Mouse (Mus musculus) hindbrain, embryonic 13.5 days (tissue): Measurements from ENCODE around the gene Filip1. TPM values are rescaled to one million over a fixed set of nuclear protein-coding genes. Genes with fewer than 3 reads are reported as not detected.
A peak's percentile ranks its signal among the peaks of the same experiment; 100 is the strongest.

Experiments used
- ATAC-seq: fragments of 200-750 bp; cut with Nextera tagmentation; 2 replicates; pipeline ENCODE4 v1.8.0; 2017; ENCODE audit warnings: moderate TSS enrichment; ENCODE audit not compliant: low FRiP score
- H3K27ac ChIP-seq: fragments of 300-500 bp; sonication (generic); 2 replicates; pipeline ENCODE4 v1.5.1; 2015; ENCODE audit warnings: inconsistent platforms, mild to moderate bottlenecking, moderate library complexity
- H3K27me3 ChIP-seq: fragments of 300-500 bp; sonication (generic); 2 replicates; pipeline ENCODE4 v1.6.1; 2015; ENCODE audit warnings: mild to moderate bottlenecking, inconsistent platforms
- H3K36me3 ChIP-seq: fragments of 300-500 bp; sonication (generic); 2 replicates; pipeline ENCODE4 v1.6.1; 2015; ENCODE audit warnings: mild to moderate bottlenecking, inconsistent platforms
- H3K4me1 ChIP-seq: fragments of 300-500 bp; sonication (generic); replicated peaks from 2 replicates; pipeline ENCODE4 v1.6.1; 2015; ENCODE audit warnings: inconsistent platforms
- H3K4me2 ChIP-seq: fragments of 300-500 bp; sonication (generic); 2 replicates; pipeline ENCODE4 v1.6.1; 2015; ENCODE audit warnings: inconsistent platforms, mild to moderate bottlenecking, moderate library complexity
- H3K4me3 ChIP-seq: fragments of 300-500 bp; sonication (generic); 2 replicates; pipeline ENCODE4 v1.5.1; 2015; ENCODE audit warnings: mild to moderate bottlenecking, inconsistent platforms
- H3K9ac ChIP-seq: fragments of 300-500 bp; sonication (generic); 2 replicates; pipeline ENCODE4 v1.6.1; 2015; ENCODE audit warnings: mild to moderate bottlenecking, inconsistent platforms
- H3K9me3 ChIP-seq: fragments of 300-500 bp; sonication (generic); 2 replicates; pipeline ENCODE4 v1.6.1; 2016; ENCODE audit warnings: inconsistent platforms
- WGBS: fragments of 180-500 bp; shearing (Covaris S2); methylation state at CpG from one replicate; pipeline ENCODE4 v1.1.7; 2015; 5-methylcytosine and 5-hydroxymethylcytosine counted together
- polyA plus RNA-seq: library from polyadenylated mRNA; unstranded; fragments of >200 nt; fragmentation: Nextera tagmentation; extraction: Ambion mirVana; gene quantifications from 2 replicates; pipeline ENCODE4 v1.2.1, GENCODE M21; 2015

Gene Filip1
- polyA plus RNA-seq, 1 experiment from 2014 or later: 2.6 TPM

DNA sequence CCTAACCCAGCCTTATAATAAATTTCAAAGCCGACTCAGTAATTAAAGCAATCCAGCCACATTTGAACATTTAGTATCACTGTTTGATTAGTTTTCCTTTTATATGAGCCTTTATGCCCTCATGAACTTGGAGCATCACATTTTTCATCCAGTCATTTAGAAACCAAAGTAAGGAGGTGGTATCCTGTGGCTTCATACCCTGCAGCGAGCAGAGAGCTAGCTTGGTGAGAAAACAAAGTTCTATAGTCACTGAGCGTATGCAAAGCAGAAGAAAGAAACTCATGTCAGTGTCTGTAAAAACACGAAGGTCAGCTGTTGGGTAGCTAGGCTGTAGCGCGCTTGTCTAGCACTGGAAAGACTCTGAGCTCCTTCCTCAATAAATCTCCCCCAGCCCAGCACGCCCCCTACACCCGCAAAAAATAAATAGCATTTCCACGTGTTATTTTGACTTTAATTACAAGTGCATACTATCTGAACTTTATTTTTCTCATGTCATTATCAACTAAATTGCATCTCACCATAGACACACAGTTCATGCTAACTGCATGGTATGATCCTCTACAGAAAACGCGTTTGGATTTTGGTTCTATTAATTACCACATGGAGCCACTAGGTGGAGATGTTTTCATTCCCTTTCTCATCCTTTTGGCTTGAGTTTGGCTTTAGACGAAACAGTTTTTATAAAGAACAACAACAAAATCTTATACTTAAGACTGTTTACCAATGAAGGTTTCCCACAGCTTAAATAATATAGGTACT, 206.2 kb downstream of the Filip1 start:
- ATAC-seq: 0 out of 2 replicates have a peak, but pooled peaks have one; percentile 49
- no peak overlapping the region for H3K27ac ChIP-seq
- no peak overlapping the region for H3K9ac ChIP-seq
- no peak overlapping the region for H3K4me3 ChIP-seq
- H3K4me2 ChIP-seq: no peak overlapping the region
- H3K27me3 ChIP-seq: no peaks in the 10 kb centered on the region
- WGBS: 47% methylated on average over 12 of the region's 12 CpGs
- H3K9me3 ChIP-seq: no peaks in the 10 kb centered on the region
- no peaks in the 10 kb centered on the region for H3K4me1 ChIP-seq
- H3K36me3 ChIP-seq: no peaks in the 10 kb centered on the region

DNA sequence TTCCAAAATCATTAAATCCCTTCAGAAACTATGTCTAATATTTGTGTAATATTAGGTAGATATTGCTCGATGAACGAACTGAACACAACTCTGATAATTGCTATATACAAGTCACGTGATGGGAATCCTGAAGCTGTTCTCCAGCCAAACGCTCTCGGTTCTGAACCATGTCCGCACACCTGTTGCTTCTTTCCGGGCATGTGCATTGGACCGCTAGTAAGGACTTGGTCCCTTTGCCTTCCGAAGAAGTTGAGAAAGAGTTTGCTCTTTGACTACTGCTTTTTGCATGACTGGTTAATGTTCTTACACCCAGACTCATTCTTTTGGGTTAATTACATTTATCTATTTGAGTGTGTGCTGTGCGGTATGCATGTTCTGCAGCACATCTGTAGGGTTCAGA, 207.2 kb downstream of the Filip1 start:
- Histone ChIP-seq H3K36me3 (no peaks in the 10 kb centered on the region), H3K4me3 (no peak overlapping the region), H3K27ac (no peak overlapping the region), H3K9me3 (no peaks in the 10 kb centered on the region), H3K4me1 (no peaks in the 10 kb centered on the region), H3K27me3 (no peaks in the 10 kb centered on the region), H3K4me2 (no peak overlapping the region), H3K9ac (no peak overlapping the region)
- WGBS: 91% methylated on average over 10 of the region's 10 CpGs
- no peak for ATAC-seq

DNA sequence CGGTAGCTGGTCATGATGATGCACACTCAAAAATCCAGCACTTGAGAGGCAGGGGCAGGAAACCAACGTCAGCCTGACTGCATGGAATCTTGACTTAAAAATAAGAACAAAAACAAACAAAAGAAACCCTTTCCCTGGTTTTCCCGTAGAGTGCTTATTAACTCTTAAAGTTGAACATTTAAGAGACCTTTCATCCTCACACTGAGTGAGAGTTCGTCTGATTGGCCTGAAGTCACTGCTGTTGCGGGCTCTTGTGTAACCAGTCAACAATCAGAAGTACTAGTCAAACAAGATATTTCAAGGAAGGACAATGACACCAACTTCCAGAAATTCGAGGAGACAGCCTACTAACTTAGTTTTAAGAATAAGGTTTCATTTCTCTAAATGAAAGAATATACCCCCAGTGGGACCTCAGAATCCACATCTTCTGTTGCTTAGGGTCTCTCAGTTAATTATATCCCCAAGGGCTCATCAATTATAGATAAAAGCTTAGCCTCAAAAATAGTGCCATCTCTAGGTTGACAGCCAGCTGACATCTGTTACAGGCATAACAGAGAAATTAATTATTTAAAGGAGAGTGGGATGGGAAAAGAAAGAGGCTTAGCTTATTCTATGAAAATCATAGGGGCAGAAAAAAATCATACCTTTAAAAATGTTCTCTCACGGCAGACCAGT, 216.1 kb downstream of the Filip1 start:
- WGBS: 72% methylated on average over 7 of the region's 7 CpGs
- H3K4me2 ChIP-seq: no peak overlapping the region
- peaks cover 8% of the 10 kb centered on the region for H3K4me1 ChIP-seq
- no peaks in the 10 kb centered on the region for H3K27me3 ChIP-seq
- no peak overlapping the region for H3K27ac ChIP-seq
- H3K9ac ChIP-seq: no peak overlapping the region
- no peaks in the 10 kb centered on the region for H3K9me3 ChIP-seq
- H3K4me3 ChIP-seq: no peak overlapping the region
- no peak for ATAC-seq
- H3K36me3 ChIP-seq: no peaks in the 10 kb centered on the region

DNA sequence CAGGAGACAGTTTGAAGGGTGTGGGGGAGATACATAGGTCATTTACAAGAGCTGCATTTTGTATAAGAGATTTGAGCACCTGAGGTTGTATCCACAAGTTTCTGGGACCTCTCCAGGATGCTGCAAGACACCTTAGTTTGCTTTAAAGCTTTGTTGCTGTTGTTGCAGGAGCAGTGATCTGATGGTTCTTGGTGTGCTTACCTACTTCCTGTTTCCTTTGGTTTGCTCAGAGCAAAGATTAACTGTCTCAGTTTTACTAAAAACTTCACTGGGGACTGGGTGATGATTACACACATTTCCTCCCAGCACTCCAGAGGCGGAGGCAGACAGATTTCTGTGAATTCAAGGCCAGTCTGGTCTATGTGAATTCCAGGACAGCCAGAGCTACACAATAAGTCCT, 217.6 kb downstream of the Filip1 start:
- H3K4me3 ChIP-seq: no peak overlapping the region
- no peak overlapping the region for H3K27ac ChIP-seq
- H3K4me1 ChIP-seq: peaks cover 18% of the 10 kb centered on the region
- no peak for ATAC-seq
- H3K36me3 ChIP-seq: no peaks in the 10 kb centered on the region
- WGBS: 88% methylated on average over 1 of the region's 1 CpGs
- H3K27me3 ChIP-seq: no peaks in the 10 kb centered on the region
- no peaks in the 10 kb centered on the region for H3K9me3 ChIP-seq
- H3K4me2 ChIP-seq: no peak overlapping the region
- no peak overlapping the region for H3K9ac ChIP-seq

DNA sequence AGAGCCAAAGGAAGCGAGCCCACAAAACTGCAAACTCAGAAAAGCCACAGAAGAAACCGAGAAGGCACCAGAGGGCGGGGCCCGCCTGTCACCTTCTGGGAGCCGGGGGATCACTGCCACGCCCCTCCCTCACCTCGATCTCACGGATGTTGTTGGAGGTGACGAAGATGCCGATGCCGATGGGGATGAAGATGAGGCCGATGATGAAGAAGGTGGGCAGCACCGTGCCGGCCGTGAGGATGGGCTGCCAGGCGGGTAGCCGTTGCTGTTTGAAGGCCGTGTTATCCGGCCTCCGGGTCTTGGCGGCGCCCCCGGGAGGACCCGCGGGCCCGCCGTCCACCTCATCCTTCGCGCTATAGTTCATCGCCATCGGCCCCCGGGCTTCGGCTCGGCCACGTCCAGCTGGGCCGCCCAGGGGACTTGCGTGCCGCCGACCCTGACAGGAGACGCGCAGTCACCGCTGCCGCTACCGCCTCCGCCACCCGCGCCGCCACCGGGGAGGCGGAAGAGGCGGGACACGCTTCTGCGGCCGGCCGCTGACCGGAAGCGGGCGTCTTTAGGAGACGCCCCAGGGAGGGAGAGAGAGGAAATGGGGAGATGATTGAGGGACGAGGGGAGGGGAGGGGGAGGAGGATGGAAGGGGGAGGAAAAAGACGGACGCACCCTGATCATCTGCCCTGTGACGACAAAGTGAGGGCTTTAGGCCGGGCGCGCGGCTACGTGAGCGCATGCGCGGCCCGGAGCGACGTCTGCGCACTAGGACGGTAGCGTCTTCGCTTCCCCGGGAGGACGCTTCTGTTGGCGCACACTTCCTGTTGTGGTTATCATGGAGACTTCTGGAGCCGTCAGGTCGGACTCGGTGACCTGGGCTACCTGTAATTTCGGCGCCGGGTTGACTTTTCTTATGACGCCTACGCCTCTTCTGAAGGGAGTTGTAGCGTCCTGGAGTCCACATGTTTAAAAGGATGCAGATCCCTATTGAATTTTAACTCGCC, 219.5 kb downstream of the Filip1 start, which contains the start of gene Tmem30a:
TSS of gene Tmem30a (minus strand) at position 667 of the 995 bp plus-strand sequence.
- under 1% methylated on average over 88 of the region's 91 CpGs for WGBS
- ATAC-seq: peak; percentile 99
- peaks cover 25% of the 10 kb centered on the region for H3K4me1 ChIP-seq
- peak within 1 kb of the TSS; percentile 90 for H3K4me3 ChIP-seq
- H3K9ac ChIP-seq: peak within 1 kb of the TSS; percentile 92
- H3K4me2 ChIP-seq: peak within 1 kb of the TSS; percentile 78
- no peaks in the 10 kb centered on the region for H3K9me3 ChIP-seq
- H3K27me3 ChIP-seq: no peaks in the 10 kb centered on the region
- no peaks in the 10 kb centered on the region for H3K36me3 ChIP-seq
- peak within 1 kb of the TSS; percentile 92 for H3K27ac ChIP-seq

DNA sequence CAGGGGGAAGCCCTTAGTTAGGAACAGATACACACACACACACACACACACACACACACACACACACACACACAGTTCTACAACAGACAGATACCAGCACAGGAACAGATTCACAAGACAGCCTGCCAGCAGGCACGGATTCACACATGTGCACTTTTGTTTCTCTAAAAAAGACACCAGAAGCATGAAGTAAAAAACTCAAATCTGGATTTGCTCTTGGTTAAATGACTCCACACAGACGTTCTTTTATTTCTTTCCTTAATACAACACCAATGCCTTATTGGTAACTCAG, 226.9 kb downstream of the Filip1 start:
- Histone ChIP-seq H3K36me3 (no peaks in the 10 kb centered on the region), H3K27ac (no peak overlapping the region), H3K27me3 (no peaks in the 10 kb centered on the region), H3K4me1 (peaks cover 32% of the 10 kb centered on the region), H3K4me3 (no peak overlapping the region), H3K4me2 (no peak overlapping the region), H3K9me3 (no peaks in the 10 kb centered on the region), H3K9ac (no peak overlapping the region)
- 79% methylated on average over 2 of the region's 2 CpGs for WGBS
- ATAC-seq: no peak

DNA sequence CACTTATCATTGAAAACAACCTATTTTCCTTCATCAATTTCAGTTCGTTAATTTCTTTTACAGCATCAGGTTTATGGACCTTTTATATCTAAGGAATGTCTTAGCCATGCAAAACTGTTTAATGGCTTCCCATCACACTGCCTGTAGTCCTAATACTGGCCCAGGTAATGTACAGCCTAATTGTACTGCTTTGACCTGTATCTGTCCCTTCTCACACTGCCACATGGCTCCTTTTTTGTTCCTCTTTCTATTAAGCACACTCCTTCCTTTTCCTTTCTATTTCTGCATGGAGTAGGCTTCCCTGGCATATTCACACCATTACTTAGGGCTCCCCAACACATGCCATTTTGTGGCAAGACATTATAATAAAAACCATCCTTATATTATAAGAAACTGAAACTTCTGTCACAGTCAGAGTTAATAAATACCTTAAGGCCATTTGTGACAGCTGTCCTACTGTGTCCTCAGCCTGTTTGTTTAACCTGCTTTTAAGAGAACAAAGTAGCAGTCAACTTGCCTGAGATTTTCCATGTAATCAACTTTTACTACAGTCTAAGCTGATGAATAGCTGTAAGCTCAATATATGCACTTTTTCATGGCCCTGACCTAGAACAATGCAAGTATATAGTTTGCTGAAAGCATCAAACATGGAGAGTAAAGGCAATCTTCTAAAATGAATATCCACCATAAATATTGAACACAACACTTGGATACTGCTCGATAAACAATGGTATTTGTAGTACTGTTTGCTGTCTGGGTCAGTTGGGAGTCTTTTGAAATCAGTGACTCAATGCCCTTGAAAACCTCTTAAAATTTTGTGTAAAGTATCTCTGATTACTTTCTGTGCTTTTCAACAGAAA, 227.5 kb downstream of the Filip1 start:
- WGBS: 92% methylated on average over 2 of the region's 2 CpGs
- ATAC-seq: no peak
- H3K27ac ChIP-seq: no peak overlapping the region
- H3K4me1 ChIP-seq: peaks cover 30% of the 10 kb centered on the region
- no peak overlapping the region for H3K9ac ChIP-seq
- no peak overlapping the region for H3K4me2 ChIP-seq
- H3K36me3 ChIP-seq: no peaks in the 10 kb centered on the region
- H3K4me3 ChIP-seq: no peak overlapping the region
- no peaks in the 10 kb centered on the region for H3K27me3 ChIP-seq
- no peaks in the 10 kb centered on the region for H3K9me3 ChIP-seq

DNA sequence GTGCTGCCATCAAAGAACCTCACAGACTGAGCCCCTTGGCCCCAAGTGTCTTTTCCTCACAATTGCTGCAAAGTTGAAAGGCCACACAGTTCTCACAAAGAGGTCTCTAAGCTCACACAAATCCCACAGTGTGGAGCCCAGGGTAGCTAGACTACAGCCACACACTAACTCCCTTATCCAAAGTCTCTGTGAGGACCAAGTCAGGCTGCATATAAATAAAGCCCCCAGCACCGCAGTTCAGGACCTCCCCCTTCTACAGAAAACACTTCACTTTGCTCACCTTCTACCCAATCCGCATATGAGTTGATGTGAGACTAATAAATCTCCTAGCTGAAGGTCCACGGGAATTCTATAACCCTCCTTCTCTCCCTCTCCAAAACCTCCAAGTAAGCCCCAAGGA, 228.2 kb downstream of the Filip1 start:
- no peak for ATAC-seq
- Histone ChIP-seq H3K4me2 (no peak overlapping the region), H3K4me3 (no peak overlapping the region), H3K27ac (no peak overlapping the region), H3K9me3 (no peaks in the 10 kb centered on the region), H3K36me3 (no peaks in the 10 kb centered on the region), H3K4me1 (peaks cover 26% of the 10 kb centered on the region), H3K27me3 (no peaks in the 10 kb centered on the region), H3K9ac (no peak overlapping the region)
- WGBS: 54% methylated on average over 3 of the region's 3 CpGs

DNA sequence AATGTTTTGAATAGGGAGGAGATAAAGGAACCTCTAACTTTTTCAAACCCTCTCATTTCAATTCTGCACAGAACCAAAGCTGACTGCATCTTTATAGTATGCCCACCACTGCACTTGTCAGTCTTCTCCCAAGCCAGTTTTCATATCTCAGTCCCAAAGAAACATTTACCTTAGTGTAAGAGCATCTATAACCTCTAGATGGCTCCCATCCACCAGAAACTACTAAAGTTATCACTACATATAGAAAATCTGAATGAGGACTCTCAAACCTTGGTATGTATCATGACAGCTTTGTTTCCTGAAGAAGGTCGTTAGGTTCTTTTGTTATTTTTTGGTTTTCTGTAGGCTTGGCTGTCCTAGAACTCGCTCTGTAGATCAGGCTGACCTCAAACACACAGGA, 233.3 kb downstream of the Filip1 start:
- Histone ChIP-seq H3K27me3 (no peaks in the 10 kb centered on the region), H3K4me2 (no peak overlapping the region), H3K9me3 (no peaks in the 10 kb centered on the region), H3K27ac (no peak overlapping the region), H3K4me3 (no peak overlapping the region), H3K9ac (no peak overlapping the region), H3K36me3 (peaks cover 7% of the 10 kb centered on the region; the same call in 1 of the 2 replicates), H3K4me1 (peaks cover 5% of the 10 kb centered on the region)
- WGBS: 78% methylated on average over 2 of the region's 2 CpGs
- no peak for ATAC-seq

DNA sequence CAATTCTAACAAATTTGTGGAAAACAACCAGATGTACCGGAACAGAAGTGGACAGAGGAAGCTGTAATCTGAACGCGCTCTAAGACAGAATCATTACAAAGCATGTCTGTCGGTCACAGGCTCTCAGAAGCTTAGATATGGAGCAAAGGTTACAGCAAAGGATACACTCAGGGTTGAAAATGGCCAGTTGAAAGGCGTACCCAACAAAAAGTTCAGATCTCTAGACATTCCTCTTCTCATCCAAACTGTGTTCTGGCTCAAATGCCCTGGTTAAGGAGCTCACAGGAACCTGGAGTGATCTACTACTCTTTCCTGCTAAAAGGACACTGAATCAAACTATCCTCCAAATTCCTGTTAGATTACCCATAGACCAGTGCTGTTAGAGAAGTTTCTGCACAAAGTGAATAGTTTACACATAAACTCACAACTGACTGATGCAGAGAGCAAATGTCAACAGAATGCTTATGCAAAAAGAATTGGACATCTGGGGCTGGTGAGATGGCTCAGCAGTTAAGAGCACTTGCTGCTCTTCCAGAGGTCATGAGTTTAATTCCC, 245.6 kb downstream of the Filip1 start:
- Histone ChIP-seq H3K36me3 (peaks cover 7% of the 10 kb centered on the region; the same call in 1 of the 2 replicates), H3K27ac (no peak overlapping the region), H3K9me3 (no peaks in the 10 kb centered on the region), H3K4me2 (no peak overlapping the region), H3K27me3 (no peaks in the 10 kb centered on the region), H3K4me3 (no peak overlapping the region), H3K4me1 (no peaks in the 10 kb centered on the region), H3K9ac (no peak overlapping the region)
- no peak for ATAC-seq
- 95% methylated on average over 5 of the region's 5 CpGs for WGBS

DNA sequence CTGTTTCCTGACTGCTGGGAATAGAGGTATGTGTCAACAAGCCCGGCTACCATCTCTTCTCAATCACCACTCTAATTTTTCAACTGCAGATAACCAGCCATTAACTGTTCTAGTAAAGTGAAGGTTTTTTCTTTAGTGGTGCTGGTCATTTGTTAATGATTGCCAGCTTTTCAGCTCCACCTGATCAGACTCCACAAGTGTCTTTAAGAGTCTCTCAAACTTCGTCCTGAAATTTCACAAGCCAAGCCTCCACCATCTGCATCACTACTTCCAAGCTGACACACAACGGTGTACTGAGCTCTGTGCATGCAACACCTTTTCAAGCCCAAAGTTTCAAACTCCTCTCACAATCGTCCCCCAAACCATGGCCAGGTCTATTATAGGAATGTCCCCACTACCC, 247.3 kb downstream of the Filip1 start:
- no peak overlapping the region for H3K4me3 ChIP-seq
- H3K9ac ChIP-seq: no peak overlapping the region
- H3K4me2 ChIP-seq: no peak overlapping the region
- no peak overlapping the region for H3K27ac ChIP-seq
- H3K4me1 ChIP-seq: peaks cover 2% of the 10 kb centered on the region; the same call in 1 of the 2 replicates
- H3K9me3 ChIP-seq: no peaks in the 10 kb centered on the region
- WGBS: 89% methylated on average over 4 of the region's 4 CpGs
- no peak for ATAC-seq
- H3K27me3 ChIP-seq: no peaks in the 10 kb centered on the region
- H3K36me3 ChIP-seq: peaks cover 1% of the 10 kb centered on the region; the same call in 1 of the 2 replicates
